Mouse (Mus musculus): ENCODE measurements at regions not wholly inside any gene's neighbourhood (a gene's known extent, or its start where the extent isn't known, plus 50 kb on each side); places are given as distances from the start of the nearest gene placed in this dataset.

DNA sequence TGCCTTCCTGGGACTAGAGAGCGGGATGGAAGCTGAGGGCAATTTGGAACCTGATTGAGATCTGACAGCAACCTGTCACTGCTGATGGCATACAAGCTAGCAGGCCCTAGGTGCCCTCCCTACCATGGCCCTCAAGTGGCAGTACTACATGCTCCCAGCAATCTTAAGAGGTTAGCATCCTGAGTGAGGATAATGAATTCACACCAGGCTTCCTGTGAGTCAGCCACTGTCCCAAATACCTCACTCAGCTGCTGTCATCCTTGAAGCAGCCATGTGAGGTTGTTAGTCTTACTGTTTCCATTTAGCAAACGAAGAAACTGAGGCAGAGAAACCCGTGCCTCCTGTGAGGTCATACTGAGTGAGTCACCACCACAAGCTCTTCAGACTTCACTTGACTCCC, 65.5 kb upstream of the Slc7a14 start:
- TF ChIP-seq CTCF (IDR thresholded peaks at IDR 0.05; ENCODE audit: control insufficient read depth, insufficient read depth, insufficient replicate concordance, low read depth, low read length) (no peak), POLR2A (IDR thresholded peaks at IDR 0.05; ENCODE audit: control insufficient read depth, low read depth, low read length) (no peak)

Data from testis, adult 2 months (tissue).